Mouse (Mus musculus) lung, adult 2 months (tissue): ENCODE measurements around the gene Foxn1.

Experiments used
- CTCF ChIP-seq: fragments of 200-500 bp; IDR thresholded peaks from 2 replicates; pipeline ENCODE4 v1.5.1; 2011; ENCODE audit warnings: mild to moderate bottlenecking, low read length, control low read depth; ENCODE audit not compliant: insufficient read depth
- POLR2A ChIP-seq: fragments of 200-500 bp; IDR thresholded peaks from 2 replicates; pipeline ENCODE4 v1.6.1; 2011; ENCODE audit warnings: low read depth, mild to moderate bottlenecking, control low read depth, low read length, borderline replicate concordance; ENCODE audit errors: extremely low read depth

GRCm38 (mm10) chr11:78420263-78420889, 34.0 kb upstream of the Foxn1 start:
- TF ChIP-seq CTCF (no peak), POLR2A (no peak)
